Mouse (Mus musculus): ENCODE data around the gene Hoxd13. TPM values are rescaled to one million over a fixed set of nuclear protein-coding genes. Genes with fewer than 3 reads are reported as not detected.

The Hoxd13 gene
- polyA plus RNA-seq, 1 experiment from 2014 or later: not detected

DNA sequence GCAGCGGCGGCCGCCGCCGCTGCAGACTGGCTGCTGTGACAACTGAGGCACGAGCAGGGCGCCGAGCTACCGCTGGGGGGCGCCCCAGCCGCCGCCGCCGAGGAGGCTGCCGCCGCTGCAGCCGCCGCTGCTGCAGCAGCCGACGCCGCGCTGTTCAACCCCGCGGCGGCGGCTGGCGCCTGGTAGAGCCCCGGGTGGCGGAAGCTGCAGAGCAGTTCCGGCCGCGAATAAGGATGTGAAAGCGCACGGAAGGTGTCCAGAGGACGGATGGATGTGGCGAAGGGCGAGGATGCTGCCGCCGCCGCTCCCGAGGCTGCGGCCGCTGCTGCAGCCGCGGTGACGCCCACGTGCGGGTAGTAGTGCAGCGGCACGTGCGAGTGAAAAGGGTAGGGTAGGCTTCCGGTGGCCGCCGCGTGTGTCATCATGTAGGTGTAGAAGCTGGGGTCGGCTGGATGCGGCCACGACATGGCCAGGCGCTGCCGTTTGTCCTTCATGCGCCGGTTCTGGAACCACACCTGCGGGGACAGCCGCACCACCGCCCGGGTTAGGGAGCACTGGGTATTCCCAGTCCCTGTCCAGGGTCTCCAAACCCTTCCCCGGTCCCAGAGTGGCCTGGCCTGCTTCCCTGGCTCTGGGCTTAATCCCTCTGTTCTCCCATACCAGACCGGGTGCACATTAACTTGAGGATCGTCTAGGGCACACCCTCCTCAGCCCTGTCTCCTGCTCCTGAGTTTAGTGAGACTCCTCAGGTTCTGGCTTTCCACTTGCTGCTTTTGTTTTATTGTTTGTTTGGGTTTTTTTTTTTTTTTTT is 12.1 kb upstream of the Hoxd13 start:
- Histone ChIP-seq H3K36me3 (no peaks in the 10 kb centered on the region), H3K27ac (replicated peaks) (no peak overlapping the region), H3K4me1 (peaks cover 7% of the 10 kb centered on the region), H3K9me3 (no peaks in the 10 kb centered on the region), H3K27me3 (peaks cover 85% of the 10 kb centered on the region), H3K9ac (replicated peaks) (peak overlapping the region; percentile 31; the same call in 1 of the 2 replicates), H3K4me2 (replicated peaks) (peak overlapping the region; percentile 50), H3K4me3 (peak overlapping the region; percentile 38)
- no peak; the same call in 1 of the 2 replicates for ATAC-seq (ENCODE audit: low FRiP score, low read depth)
- under 1% methylated on average over 64 of the region's 69 CpGs for WGBS

DNA sequence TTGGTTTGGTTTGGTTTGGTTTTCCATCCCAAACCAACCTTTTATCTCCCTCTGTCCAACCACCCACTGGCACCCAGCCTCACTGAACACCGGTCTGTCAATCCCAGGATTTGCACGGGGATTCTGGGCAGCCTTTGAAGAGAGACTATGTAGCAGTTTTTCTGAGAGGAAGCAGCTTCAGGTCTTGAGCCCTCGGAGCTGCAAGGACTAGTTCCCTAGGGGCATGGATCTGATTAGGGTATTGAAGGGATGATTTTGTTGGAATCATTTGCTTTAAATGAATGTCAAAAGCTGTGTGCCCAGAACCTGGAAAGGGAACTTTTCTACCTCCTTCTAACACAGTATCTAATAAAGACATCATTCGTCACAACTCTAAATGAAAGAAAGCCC is 11.5 kb upstream of the Hoxd13 start:
- Histone ChIP-seq H3K27me3 (peaks cover 87% of the 10 kb centered on the region), H3K4me2 (replicated peaks) (no peak overlapping the region), H3K36me3 (no peaks in the 10 kb centered on the region), H3K9ac (replicated peaks) (no peak overlapping the region), H3K9me3 (no peaks in the 10 kb centered on the region), H3K27ac (replicated peaks) (no peak overlapping the region), H3K4me3 (no peak overlapping the region; the same call in 1 of the 2 replicates), H3K4me1 (peaks cover 8% of the 10 kb centered on the region)
- no peak for ATAC-seq (ENCODE audit: low FRiP score, low read depth)
- 2% methylated on average over 4 of the region's 4 CpGs for WGBS

DNA sequence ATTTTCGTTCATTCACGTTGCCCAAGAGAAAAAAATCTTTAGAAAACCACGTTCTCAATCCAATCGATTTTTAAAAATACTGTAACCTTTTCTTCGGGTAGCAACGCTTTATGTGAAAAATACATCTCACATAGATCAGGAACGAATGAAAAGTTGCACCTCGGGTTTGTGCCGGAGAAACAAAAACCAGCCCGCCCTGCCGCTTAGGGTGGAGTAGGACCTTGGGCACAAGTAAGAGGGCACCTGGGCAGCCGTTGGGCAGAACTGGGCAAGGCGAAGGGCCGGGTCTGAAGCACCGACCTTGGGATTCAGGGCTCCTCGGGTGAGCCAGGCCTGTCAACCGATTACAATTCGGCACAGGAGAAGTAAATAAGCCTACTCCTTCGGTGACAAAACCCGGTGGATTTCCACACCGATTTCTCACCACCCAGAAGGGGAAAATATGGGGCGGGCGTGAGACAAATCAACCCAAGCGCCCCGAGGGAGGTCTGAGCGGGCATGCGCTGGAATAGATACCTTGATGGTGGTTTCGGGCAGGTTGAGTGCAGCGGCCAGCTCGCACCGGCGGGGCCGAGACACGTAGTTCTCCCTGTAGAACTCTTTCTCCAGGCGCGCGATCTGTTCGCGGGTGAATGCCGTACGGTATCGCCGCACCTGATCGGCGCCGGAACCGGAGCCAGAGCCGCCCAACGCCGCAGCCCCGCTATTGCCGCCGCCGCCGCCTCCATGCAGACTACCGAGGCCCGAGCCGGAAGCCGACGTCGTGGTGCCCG is 10.7 kb upstream of the Hoxd13 start:
- Histone ChIP-seq H3K4me1 (peaks cover 10% of the 10 kb centered on the region), H3K9ac (replicated peaks) (0 out of 2 replicates have a peak overlapping the region, but pooled peaks have one; percentile 6), H3K4me2 (replicated peaks) (no peak overlapping the region), H3K9me3 (no peaks in the 10 kb centered on the region), H3K27ac (replicated peaks) (no peak overlapping the region; the same call in 1 of the 2 replicates), H3K36me3 (no peaks in the 10 kb centered on the region), H3K4me3 (peak overlapping the region; percentile 27), H3K27me3 (peaks cover 87% of the 10 kb centered on the region)
- no peak for ATAC-seq (ENCODE audit: low FRiP score, low read depth)
- 3% methylated on average over 62 of the region's 62 CpGs for WGBS

GRCm38 (mm10) chr2:74658024-74658666 is 10.0 kb upstream of the Hoxd13 start:
- no peaks in the 10 kb centered on the region for H3K36me3 ChIP-seq
- H3K9me3 ChIP-seq: no peaks in the 10 kb centered on the region
- no peak overlapping the region for H3K9ac ChIP-seq (replicated peaks)
- H3K27me3 ChIP-seq: peaks cover 92% of the 10 kb centered on the region
- peak overlapping the region; percentile 27 for H3K4me3 ChIP-seq
- no peak for ATAC-seq (ENCODE audit: low FRiP score, low read depth)
- peaks cover 10% of the 10 kb centered on the region for H3K4me1 ChIP-seq
- 2% methylated on average over 15 of the region's 15 CpGs for WGBS
- peak overlapping the region; percentile 49; the same call in 1 of the 2 replicates for H3K27ac ChIP-seq (replicated peaks)
- no peak overlapping the region for H3K4me2 ChIP-seq (replicated peaks)

DNA sequence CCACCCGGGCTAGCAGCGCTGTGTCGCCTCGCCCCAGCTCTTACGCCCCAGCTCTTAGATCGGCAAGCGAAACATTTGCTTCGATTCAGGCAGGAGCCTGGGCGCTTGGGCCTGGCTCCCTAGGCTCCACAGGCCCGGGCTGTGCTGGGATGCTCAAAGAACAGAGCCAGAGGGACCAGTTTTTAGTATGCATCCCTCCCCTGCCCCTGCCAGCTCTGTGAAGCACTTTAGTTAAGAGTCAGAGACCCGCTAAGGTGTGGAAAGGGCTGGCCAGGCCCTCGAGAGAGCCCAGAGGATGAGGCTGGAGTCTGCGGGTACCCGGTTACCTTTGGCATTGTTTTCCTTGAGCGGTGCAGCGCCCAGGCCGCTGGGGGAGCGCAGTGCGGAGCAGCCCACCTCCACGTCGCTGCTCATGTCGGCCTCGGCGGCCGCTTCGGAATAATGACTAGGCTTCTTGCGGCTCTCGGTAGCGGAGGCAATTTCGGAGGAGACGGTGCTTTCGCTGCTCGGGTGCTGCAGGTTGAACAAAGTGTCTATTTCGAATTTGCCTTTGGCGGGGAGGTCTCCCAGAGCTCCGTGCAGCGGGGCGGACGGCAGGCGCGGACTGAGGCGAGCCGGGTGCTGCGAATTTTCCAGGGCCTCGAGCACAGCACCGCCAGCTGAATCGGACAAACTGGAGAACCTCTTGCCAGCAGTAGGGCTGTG is 9.3 kb upstream of the Hoxd13 start:
- Histone ChIP-seq H3K27me3 (peaks cover 96% of the 10 kb centered on the region), H3K4me3 (peak overlapping the region; percentile 27), H3K36me3 (no peaks in the 10 kb centered on the region), H3K9me3 (no peaks in the 10 kb centered on the region), H3K4me1 (peaks cover 10% of the 10 kb centered on the region), H3K4me2 (replicated peaks) (0 out of 2 replicates have a peak overlapping the region, but pooled peaks have one; percentile 5), H3K9ac (replicated peaks) (no peak overlapping the region), H3K27ac (replicated peaks) (peak overlapping the region; percentile 49; the same call in 1 of the 2 replicates)
- no peak for ATAC-seq (ENCODE audit: low FRiP score, low read depth)
- under 1% methylated on average over 47 of the region's 47 CpGs for WGBS

- Histone ChIP-seq H3K9me3 (no peaks in the 10 kb centered on the region), H3K36me3 (no peaks in the 10 kb centered on the region), H3K9ac (replicated peaks) (no peak within 1 kb of the TSS), H3K27ac (replicated peaks) (peak within 1 kb of the TSS; percentile 49; the same call in 1 of the 2 replicates), H3K4me1 (peaks cover 10% of the 10 kb centered on the region), H3K4me3 (peak within 1 kb of the TSS; percentile 27), H3K4me2 (replicated peaks) (0 out of 2 replicates have a peak within 1 kb of the TSS, but pooled peaks have one; percentile 5), H3K27me3 (peaks cover 96% of the 10 kb centered on the region)
- ATAC-seq (ENCODE audit: low FRiP score, low read depth): no peak
- 2% methylated on average over 28 of the region's 28 CpGs for WGBS
Measured at GRCm38 (mm10) chr2:74659507-74660005, 8.6 kb upstream of the Hoxd13 start, which contains the start of gene Evx2. Gene Evx2, minus strand, starts transcription at chr2:74659557.

DNA sequence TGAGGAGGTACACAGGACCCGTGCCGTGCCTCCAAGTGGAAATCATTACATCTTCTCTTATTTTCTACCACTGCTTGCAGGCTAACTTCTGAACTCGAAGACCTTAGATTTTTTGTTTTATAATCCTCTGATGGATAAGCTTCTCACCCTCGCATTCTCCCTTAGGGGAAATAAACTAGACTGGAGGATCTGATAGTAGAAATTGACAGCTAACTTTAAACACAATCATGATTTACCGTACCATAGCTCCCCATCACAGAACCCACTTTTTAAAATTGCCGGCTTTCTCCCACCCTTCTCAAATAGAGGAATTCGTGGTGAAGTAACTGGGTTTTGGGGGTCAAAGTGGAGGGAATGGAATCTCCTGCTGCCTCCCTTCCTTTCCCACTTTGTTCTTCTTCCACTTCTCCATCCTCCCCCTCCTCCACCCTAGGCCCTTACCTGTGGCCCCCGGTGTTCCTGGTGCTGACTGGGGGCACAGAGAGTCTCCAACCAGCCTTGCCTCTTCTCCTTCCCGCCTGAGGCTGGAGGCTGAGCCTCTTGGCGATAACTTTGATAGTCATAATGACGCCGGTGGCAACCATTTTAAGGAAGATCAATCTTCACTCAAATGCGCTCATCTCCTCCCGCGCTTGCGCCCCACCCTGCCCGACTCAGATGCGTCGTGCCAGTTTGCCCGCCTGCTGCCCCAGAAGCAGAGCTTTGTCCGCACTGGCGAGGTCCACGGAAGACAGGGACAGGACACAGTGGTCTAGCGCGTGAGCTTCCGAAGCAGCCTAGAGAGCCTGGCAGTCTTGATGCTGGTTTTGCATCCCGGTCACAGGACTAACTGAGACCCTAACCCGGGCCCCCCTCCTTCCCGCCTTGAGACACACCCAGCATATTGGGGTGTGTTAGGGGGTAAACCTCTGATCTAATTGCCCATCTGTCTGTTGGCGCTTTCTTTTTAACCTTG is 7.4 kb upstream of the Hoxd13 start:
- no peak for ATAC-seq (ENCODE audit: low FRiP score, low read depth)
- Histone ChIP-seq H3K27me3 (peaks cover 93% of the 10 kb centered on the region), H3K9ac (replicated peaks) (no peak overlapping the region), H3K4me3 (peak overlapping the region; percentile 1; the same call in 1 of the 2 replicates), H3K27ac (replicated peaks) (no peak overlapping the region), H3K4me2 (replicated peaks) (no peak overlapping the region), H3K9me3 (no peaks in the 10 kb centered on the region), H3K4me1 (peaks cover 8% of the 10 kb centered on the region), H3K36me3 (no peaks in the 10 kb centered on the region)
- WGBS: 3% methylated on average over 30 of the region's 30 CpGs

DNA sequence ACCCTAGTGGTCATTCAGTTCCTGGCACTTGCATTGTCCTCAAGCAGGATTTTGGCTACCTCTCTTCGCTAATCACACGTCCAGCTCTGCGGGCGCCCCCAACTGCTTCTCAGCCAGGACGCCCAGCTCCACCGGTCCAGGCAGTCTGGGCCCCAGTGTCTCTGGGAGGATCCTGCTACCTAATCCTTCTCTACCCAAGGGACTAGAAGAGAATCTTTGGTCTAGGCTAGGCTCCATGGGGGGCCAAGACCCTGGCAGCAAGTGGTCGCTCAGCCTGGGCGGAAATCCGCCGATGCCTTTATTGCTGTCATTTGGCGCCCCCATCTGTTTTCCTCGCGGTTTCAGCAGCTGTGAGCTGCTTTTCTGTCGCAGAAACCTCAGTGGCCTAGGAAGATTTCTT is 6.4 kb upstream of the Hoxd13 start:
- peaks cover 93% of the 10 kb centered on the region for H3K27me3 ChIP-seq
- no peak overlapping the region for H3K4me3 ChIP-seq
- under 1% methylated on average over 14 of the region's 14 CpGs for WGBS
- peak overlapping the region; percentile 30; the same call in 1 of the 2 replicates for H3K4me2 ChIP-seq (replicated peaks)
- H3K9me3 ChIP-seq: no peaks in the 10 kb centered on the region
- H3K9ac ChIP-seq (replicated peaks): no peak overlapping the region
- H3K27ac ChIP-seq (replicated peaks): no peak overlapping the region
- peaks cover 3% of the 10 kb centered on the region; the same call in 1 of the 2 replicates for H3K4me1 ChIP-seq
- peak; percentile 54; the same call in 1 of the 2 replicates for ATAC-seq (ENCODE audit: low FRiP score, low read depth)
- no peaks in the 10 kb centered on the region for H3K36me3 ChIP-seq

- 4% methylated on average over 18 of the region's 18 CpGs for WGBS
- no peak overlapping the region for H3K9ac ChIP-seq (replicated peaks)
- H3K9me3 ChIP-seq: no peaks in the 10 kb centered on the region
- no peak for ATAC-seq (ENCODE audit: low FRiP score, low read depth)
- H3K27ac ChIP-seq (replicated peaks): no peak overlapping the region
- H3K36me3 ChIP-seq: no peaks in the 10 kb centered on the region
- peaks cover 10% of the 10 kb centered on the region for H3K4me1 ChIP-seq
- peaks cover 95% of the 10 kb centered on the region for H3K27me3 ChIP-seq
- H3K4me2 ChIP-seq (replicated peaks): no peak overlapping the region
- no peak overlapping the region for H3K4me3 ChIP-seq
Measured at GRCm38 (mm10) chr2:74663291-74663925, 4.7 kb upstream of the Hoxd13 start.

- H3K4me3 ChIP-seq: no peak overlapping the region
- H3K27ac ChIP-seq (replicated peaks): no peak overlapping the region
- peaks cover 13% of the 10 kb centered on the region for H3K4me1 ChIP-seq
- WGBS: 2% methylated on average over 7 of the region's 7 CpGs
- no peak for ATAC-seq (ENCODE audit: low FRiP score, low read depth)
- H3K9ac ChIP-seq (replicated peaks): no peak overlapping the region
- no peak overlapping the region for H3K4me2 ChIP-seq (replicated peaks)
- H3K9me3 ChIP-seq: no peaks in the 10 kb centered on the region
- H3K27me3 ChIP-seq: peaks cover 94% of the 10 kb centered on the region
- no peaks in the 10 kb centered on the region for H3K36me3 ChIP-seq
Measured at GRCm38 (mm10) chr2:74666411-74666810, 1.7 kb upstream of the Hoxd13 start.

All from midbrain, embryonic 12.5 days (tissue).